Mouse (Mus musculus) liver, adult 2 months (tissue): ENCODE measurements around the gene Ccr2.

Source experiments
- CTCF ChIP-seq: fragments of 200-500 bp; IDR thresholded peaks from 2 replicates; pipeline ENCODE4 v1.5.1; 2011; ENCODE audit warnings: low read depth, low read length, control low read depth
- POLR2A ChIP-seq: fragments of 200-500 bp; IDR thresholded peaks from 2 replicates; pipeline ENCODE4 v1.6.1; 2011; ENCODE audit warnings: low read length, control low read depth; ENCODE audit not compliant: insufficient read depth; ENCODE audit errors: extremely low read depth

- TF ChIP-seq POLR2A (no peak), CTCF (no peak)
These were observed 48.2 kb upstream of the Ccr2 start for GRCm38 (mm10) chr9:124053532-124053931.
